17 mouse cellular contexts compared by ENCODE assay signal in the genomic region with DNA sequence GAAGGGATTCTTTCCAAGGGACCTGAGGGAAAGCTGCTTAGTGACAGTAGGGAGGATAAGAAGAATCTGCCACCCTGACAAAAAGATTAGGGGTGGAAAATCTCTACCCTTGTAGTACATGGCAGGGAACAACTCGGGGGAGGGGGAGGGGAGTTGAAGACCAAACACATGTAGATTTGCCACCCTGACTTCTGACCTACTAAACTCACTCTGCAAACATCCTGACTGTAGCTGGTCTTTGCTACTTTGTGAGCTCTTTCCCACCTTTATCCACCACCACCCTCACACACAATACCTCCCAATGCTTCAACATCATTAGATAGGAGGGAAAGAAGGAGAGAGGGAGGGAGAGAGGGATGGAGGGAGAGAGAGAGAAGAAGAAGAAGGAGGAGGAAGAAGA.
"Had no signal": no experiment of that assay in that cellular context is flagged by ENCODE, and none has a peak within 500 bp of the region (broad histone marks: within the 10 kb centered on the region; RNA-seq: fewer than 3 reads in every experiment).

No protein-coding gene starts in this region.

- H3K4me2 ChIP-seq: liver, embryonic 13.5 days; lung, embryonic 14.5 days; neural tube, embryonic 13.5 days had no signal

- H3K27me3 ChIP-seq: liver, embryonic 13.5 days; neural tube, embryonic 13.5 days had no signal

- H3K9me3 ChIP-seq: liver, embryonic 13.5 days; neural tube, embryonic 13.5 days had no signal

- DNase-seq: kidney, adult 18-20 months; kidney, adult 9 months; kidney, postnatal 25 days; layer of hippocampus, adult 9-11 months; liver, embryonic 13.5 days; lung, embryonic 14.5 days; thymus, postnatal 36 days had no signal

- H3K4me3 ChIP-seq: layer of hippocampus, adult 2 months; liver, embryonic 13.5 days; myocyte; neural tube, embryonic 13.5 days had no signal

- H3K36me3 ChIP-seq: liver, embryonic 13.5 days; neural tube, embryonic 13.5 days had no signal

- ATAC-seq: hindbrain, postnatal 0 days; inflammation-experienced regulatory T-cells, adult 6 months; intestine, embryonic 16.5 days; lung, postnatal 0 days; midbrain, embryonic 16.5 days had no signal

- H3K9ac ChIP-seq: liver, embryonic 13.5 days; lung, embryonic 14.5 days; neural tube, embryonic 13.5 days had no signal

- H3K27ac ChIP-seq: hindbrain, postnatal 0 days; kidney, postnatal 0 days; layer of hippocampus, adult 2 months; liver, embryonic 13.5 days; macrophage; neural tube, embryonic 13.5 days had no signal

- H3K4me1 ChIP-seq: liver, embryonic 13.5 days; neural tube, embryonic 13.5 days had no signal
